Mouse (Mus musculus): ENCODE measurements at regions not wholly inside any gene's neighbourhood (a gene's known extent, or its start where the extent isn't known, plus 50 kb on each side); places are given as distances from the start of the nearest gene placed in this dataset.
A peak's percentile ranks its signal among the peaks of the same experiment; 100 is the strongest.

DNA sequence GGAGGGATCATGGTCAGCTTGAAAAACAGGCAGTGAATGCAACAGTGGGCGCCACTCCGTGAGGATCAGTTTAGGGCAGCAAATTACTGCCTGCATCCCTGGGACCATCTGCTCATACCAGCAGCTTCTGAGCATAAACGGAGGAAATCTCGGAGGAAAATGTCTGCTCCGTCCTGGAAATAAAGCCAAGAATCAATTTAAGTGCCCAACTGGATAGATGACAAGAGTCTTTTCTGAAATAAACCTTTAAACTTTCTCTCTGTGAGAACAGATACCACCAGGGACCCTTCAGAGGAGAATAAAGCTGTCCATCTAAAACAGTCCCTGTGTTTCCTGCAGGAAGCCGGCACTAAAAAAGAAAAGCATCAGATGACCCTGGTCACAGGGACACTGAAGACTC lies 688.5 kb downstream of the Pdcd6ip start:
- H3K27ac ChIP-seq (ENCODE audit: low read depth, low read length) = no peak overlapping the region
- no peaks in the 10 kb centered on the region for H3K9me3 ChIP-seq (replicated peaks; ENCODE audit: control insufficient read depth, low read length)
- 80% methylated on average over 6 of the region's 6 CpGs for WGBS
- no peaks in the 10 kb centered on the region for H3K4me1 ChIP-seq (ENCODE audit: control insufficient read depth, insufficient read depth, low read length)
- no peak overlapping the region for H3K9ac ChIP-seq (ENCODE audit: low read length)
- no peaks in the 10 kb centered on the region for H3K27me3 ChIP-seq (replicated peaks; ENCODE audit: control insufficient read depth, insufficient read depth, low read length)
- DNase-seq (ENCODE audit: low spot score) (peak; percentile 48), ATAC-seq (no peak)
- no peak overlapping the region for H3K4me2 ChIP-seq (ENCODE audit: low read length)
- no peaks in the 10 kb centered on the region for H3K36me3 ChIP-seq (ENCODE audit: control insufficient read depth, insufficient read depth, low read length)
- H3K4me3 ChIP-seq (ENCODE audit: low read depth, low read length) = no peak overlapping the region

- no peaks in the 10 kb centered on the region for H3K27me3 ChIP-seq (replicated peaks; ENCODE audit: control insufficient read depth, insufficient read depth, low read length)
- no peaks in the 10 kb centered on the region for H3K4me1 ChIP-seq (ENCODE audit: control insufficient read depth, insufficient read depth, low read length)
- no peak overlapping the region for H3K27ac ChIP-seq (ENCODE audit: low read depth, low read length)
- H3K4me2 ChIP-seq (ENCODE audit: low read length) = no peak overlapping the region
- WGBS = 84% methylated on average over 4 of the region's 4 CpGs
- DNase-seq (ENCODE audit: low spot score) (no peak), ATAC-seq (no peak)
- no peak overlapping the region for H3K9ac ChIP-seq (ENCODE audit: low read length)
- no peak overlapping the region for H3K4me3 ChIP-seq (ENCODE audit: low read depth, low read length)
- H3K36me3 ChIP-seq (ENCODE audit: control insufficient read depth, insufficient read depth, low read length) = no peaks in the 10 kb centered on the region
- H3K9me3 ChIP-seq (replicated peaks; ENCODE audit: control insufficient read depth, low read length) = no peaks in the 10 kb centered on the region
These were observed 700.0 kb downstream of the Pdcd6ip start for GRCm38 (mm10) chr9:113008106-113008505.

DNA sequence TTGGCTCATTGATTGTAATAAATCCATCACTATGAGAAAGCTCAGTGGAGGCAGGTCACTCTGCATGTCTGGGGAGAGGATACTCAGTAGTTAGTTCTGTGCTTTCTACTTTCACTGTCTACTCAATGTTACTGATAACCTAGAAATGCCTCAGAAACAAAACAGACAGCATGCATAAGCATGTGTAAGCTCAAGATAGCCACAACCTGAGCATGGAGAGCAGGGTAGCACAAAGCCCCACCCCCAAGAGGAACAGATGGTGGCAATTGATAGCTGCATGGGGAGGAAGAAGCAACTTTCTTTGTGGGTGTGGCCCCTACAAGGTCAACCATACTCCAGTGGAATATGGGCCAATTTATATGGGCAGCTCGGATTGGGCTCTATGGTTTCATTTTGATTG lies 711.9 kb downstream of the Pdcd6ip start:
- H3K36me3 ChIP-seq (ENCODE audit: control insufficient read depth, insufficient read depth, low read length) = no peaks in the 10 kb centered on the region
- ATAC-seq = no peak

DNA sequence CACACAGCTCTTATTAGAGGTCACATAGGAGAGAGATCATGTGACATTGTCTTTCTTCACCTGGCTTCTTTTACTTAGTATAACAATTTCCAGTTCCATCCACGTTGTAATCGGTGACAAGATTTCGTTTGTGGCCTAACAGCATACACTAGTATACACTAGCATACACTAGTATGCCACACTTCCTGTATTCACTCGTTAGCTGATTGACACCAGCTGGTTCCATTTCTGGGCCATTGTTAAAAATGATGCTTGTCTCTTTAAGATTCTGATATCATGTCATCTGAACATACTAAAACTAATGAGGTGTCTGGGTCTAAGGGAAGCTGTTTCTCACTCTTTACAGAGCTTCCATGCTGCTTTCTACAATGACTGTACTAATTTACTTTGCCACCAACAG lies 713.3 kb downstream of the Pdcd6ip start:
- WGBS = 69% methylated on average over 4 of the region's 4 CpGs
- ATAC-seq (peak; percentile 15; the same call in 1 of the 2 replicates), DNase-seq (ENCODE audit: low spot score) (peak; percentile 19)
- Histone ChIP-seq H3K9me3 (replicated peaks; ENCODE audit: control insufficient read depth, low read length) (no peaks in the 10 kb centered on the region), H3K36me3 (ENCODE audit: control insufficient read depth, insufficient read depth, low read length) (no peaks in the 10 kb centered on the region), H3K27ac (ENCODE audit: low read depth, low read length) (no peak overlapping the region), H3K27me3 (replicated peaks; ENCODE audit: control insufficient read depth, insufficient read depth, low read length) (no peaks in the 10 kb centered on the region), H3K9ac (ENCODE audit: low read length) (no peak overlapping the region), H3K4me3 (ENCODE audit: low read depth, low read length) (no peak overlapping the region), H3K4me2 (ENCODE audit: low read length) (no peak overlapping the region), H3K4me1 (ENCODE audit: control insufficient read depth, insufficient read depth, low read length) (no peaks in the 10 kb centered on the region)

More for the DNA sequence above, 711.9 kb downstream of the Pdcd6ip start:
- no peak overlapping the region for H3K9ac ChIP-seq (ENCODE audit: low read length)
- no peaks in the 10 kb centered on the region for H3K27me3 ChIP-seq (replicated peaks; ENCODE audit: control insufficient read depth, insufficient read depth, low read length)
- H3K9me3 ChIP-seq (replicated peaks; ENCODE audit: control insufficient read depth, low read length) = no peaks in the 10 kb centered on the region
- H3K4me1 ChIP-seq (ENCODE audit: control insufficient read depth, insufficient read depth, low read length) = no peaks in the 10 kb centered on the region
- H3K27ac ChIP-seq (ENCODE audit: low read depth, low read length) = no peak overlapping the region
- no peak overlapping the region for H3K4me3 ChIP-seq (ENCODE audit: low read depth, low read length)
- no peak overlapping the region for H3K4me2 ChIP-seq (ENCODE audit: low read length)
- WGBS = 93% methylated on average over 1 of the region's 1 CpGs
- DNase-seq (ENCODE audit: low spot score) = no peak

- Histone ChIP-seq H3K9ac (ENCODE audit: low read length) (no peak overlapping the region), H3K27me3 (replicated peaks; ENCODE audit: control insufficient read depth, insufficient read depth, low read length) (no peaks in the 10 kb centered on the region), H3K4me3 (ENCODE audit: low read depth, low read length) (no peak overlapping the region), H3K27ac (ENCODE audit: low read depth, low read length) (no peak overlapping the region), H3K4me2 (ENCODE audit: low read length) (no peak overlapping the region), H3K4me1 (ENCODE audit: control insufficient read depth, insufficient read depth, low read length) (no peaks in the 10 kb centered on the region), H3K9me3 (replicated peaks; ENCODE audit: control insufficient read depth, low read length) (no peaks in the 10 kb centered on the region), H3K36me3 (ENCODE audit: control insufficient read depth, insufficient read depth, low read length) (no peaks in the 10 kb centered on the region)
- ATAC-seq (no peak), DNase-seq (ENCODE audit: low spot score) (no peak)
- 84% methylated on average over 2 of the region's 2 CpGs for WGBS
These were observed 714.4 kb downstream of the Pdcd6ip start for GRCm38 (mm10) chr9:112993627-112994026.

GRCm38 (mm10) chr9:112992937-112993336 lies 715.1 kb downstream of the Pdcd6ip start:
- H3K27me3 ChIP-seq (replicated peaks; ENCODE audit: control insufficient read depth, insufficient read depth, low read length) = no peaks in the 10 kb centered on the region
- no peak overlapping the region for H3K4me2 ChIP-seq (ENCODE audit: low read length)
- WGBS = 64% methylated on average over 3 of the region's 3 CpGs
- no peak overlapping the region for H3K9ac ChIP-seq (ENCODE audit: low read length)
- no peak overlapping the region for H3K4me3 ChIP-seq (ENCODE audit: low read depth, low read length)
- H3K4me1 ChIP-seq (ENCODE audit: control insufficient read depth, insufficient read depth, low read length) = no peaks in the 10 kb centered on the region
- no peak for DNase-seq (ENCODE audit: low spot score)
- ATAC-seq = no peak
- H3K27ac ChIP-seq (ENCODE audit: low read depth, low read length) = no peak overlapping the region
- no peaks in the 10 kb centered on the region for H3K9me3 ChIP-seq (replicated peaks; ENCODE audit: control insufficient read depth, low read length)
- no peaks in the 10 kb centered on the region for H3K36me3 ChIP-seq (ENCODE audit: control insufficient read depth, insufficient read depth, low read length)

DNA sequence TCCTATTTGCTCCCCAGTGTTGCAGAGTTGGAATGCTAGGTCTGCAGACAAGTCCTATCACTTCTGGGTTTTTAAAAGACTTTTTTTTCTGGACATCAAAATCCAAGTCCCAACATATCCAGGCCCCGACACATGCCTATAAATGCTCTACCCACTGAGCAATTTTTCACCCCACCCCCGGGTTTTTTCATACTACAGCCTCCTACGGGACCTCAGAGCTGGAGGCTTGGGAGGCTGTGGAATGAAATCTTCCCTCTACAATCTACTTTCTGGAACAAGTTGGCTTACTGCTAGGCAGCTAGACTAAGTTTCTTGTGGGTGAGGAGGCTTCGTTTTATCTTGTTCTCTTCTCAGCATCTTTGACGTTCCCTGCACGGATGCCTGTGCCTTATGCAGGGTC lies 724.7 kb downstream of the Pdcd6ip start:
- H3K4me3 ChIP-seq (ENCODE audit: low read depth, low read length) = no peak overlapping the region
- DNase-seq (ENCODE audit: low spot score) (no peak), ATAC-seq (no peak)
- no peaks in the 10 kb centered on the region for H3K27me3 ChIP-seq (replicated peaks; ENCODE audit: control insufficient read depth, insufficient read depth, low read length)
- H3K9ac ChIP-seq (ENCODE audit: low read length) = no peak overlapping the region
- H3K9me3 ChIP-seq (replicated peaks; ENCODE audit: control insufficient read depth, low read length) = no peaks in the 10 kb centered on the region
- no peak overlapping the region for H3K4me2 ChIP-seq (ENCODE audit: low read length)
- WGBS = 92% methylated on average over 6 of the region's 6 CpGs
- H3K4me1 ChIP-seq (ENCODE audit: control insufficient read depth, insufficient read depth, low read length) = no peaks in the 10 kb centered on the region
- no peaks in the 10 kb centered on the region for H3K36me3 ChIP-seq (ENCODE audit: control insufficient read depth, insufficient read depth, low read length)
- no peak overlapping the region for H3K27ac ChIP-seq (ENCODE audit: low read depth, low read length)

DNA sequence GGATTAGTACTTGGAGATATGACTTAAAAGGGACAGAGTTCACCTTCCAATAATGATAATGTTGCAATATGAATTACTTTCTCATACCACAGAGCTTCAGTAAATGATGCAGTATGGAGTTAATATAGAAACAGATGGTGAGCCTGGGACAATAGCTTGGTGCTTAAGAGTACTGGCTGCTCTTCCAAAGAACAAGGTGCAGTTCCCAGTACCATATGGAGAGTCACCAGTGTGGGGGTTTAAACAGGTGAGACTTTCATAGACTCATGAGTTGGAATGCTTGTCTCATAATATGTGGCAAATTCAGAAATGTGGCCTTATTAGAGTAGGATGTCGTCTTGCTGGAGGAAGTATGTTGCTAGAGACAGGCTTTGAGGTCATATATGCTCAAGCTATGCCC lies 715.8 kb upstream of the Arpp21 start:
- Histone ChIP-seq H3K9me3 (replicated peaks; ENCODE audit: control insufficient read depth, low read length) (no peaks in the 10 kb centered on the region), H3K9ac (ENCODE audit: low read length) (no peak overlapping the region), H3K27ac (ENCODE audit: low read depth, low read length) (no peak overlapping the region), H3K36me3 (ENCODE audit: control insufficient read depth, insufficient read depth, low read length) (no peaks in the 10 kb centered on the region), H3K27me3 (replicated peaks; ENCODE audit: control insufficient read depth, insufficient read depth, low read length) (no peaks in the 10 kb centered on the region), H3K4me3 (ENCODE audit: low read depth, low read length) (no peak overlapping the region), H3K4me1 (ENCODE audit: control insufficient read depth, insufficient read depth, low read length) (no peaks in the 10 kb centered on the region), H3K4me2 (ENCODE audit: low read length) (no peak overlapping the region)
- DNase-seq (ENCODE audit: low spot score) (no peak), ATAC-seq (no peak)
- 100% methylated on average over 1 of the region's 1 CpGs for WGBS

DNA sequence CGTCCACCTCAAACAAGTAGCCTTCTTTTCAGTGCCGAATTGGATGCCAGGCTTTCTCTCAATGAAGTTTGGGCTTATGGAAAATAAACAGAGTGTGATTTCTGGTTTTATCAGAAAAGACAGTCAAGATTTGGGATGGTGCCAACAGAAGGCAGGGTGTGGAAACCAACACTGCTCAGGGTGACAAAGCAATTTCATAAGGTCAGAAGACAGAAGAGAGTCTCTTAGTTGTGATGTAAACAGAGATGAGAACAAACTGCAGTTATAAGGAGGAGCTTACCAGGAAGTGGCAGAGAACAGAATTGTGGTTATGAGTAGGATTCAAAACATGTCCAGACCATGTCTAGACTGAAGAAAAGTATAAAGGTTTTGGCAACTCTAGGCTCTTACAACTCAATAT lies 714.3 kb upstream of the Arpp21 start:
- no peak overlapping the region for H3K4me2 ChIP-seq (ENCODE audit: low read length)
- no peaks in the 10 kb centered on the region for H3K27me3 ChIP-seq (replicated peaks; ENCODE audit: control insufficient read depth, insufficient read depth, low read length)
- H3K9ac ChIP-seq (ENCODE audit: low read length) = no peak overlapping the region
- no peaks in the 10 kb centered on the region for H3K4me1 ChIP-seq (ENCODE audit: control insufficient read depth, insufficient read depth, low read length)
- ATAC-seq (no peak), DNase-seq (ENCODE audit: low spot score) (no peak)
- H3K9me3 ChIP-seq (replicated peaks; ENCODE audit: control insufficient read depth, low read length) = no peaks in the 10 kb centered on the region
- 79% methylated on average over 2 of the region's 2 CpGs for WGBS
- H3K27ac ChIP-seq (ENCODE audit: low read depth, low read length) = no peak overlapping the region
- no peak overlapping the region for H3K4me3 ChIP-seq (ENCODE audit: low read depth, low read length)
- no peaks in the 10 kb centered on the region for H3K36me3 ChIP-seq (ENCODE audit: control insufficient read depth, insufficient read depth, low read length)

GRCm38 (mm10) chr9:112938781-112939180 lies 703.0 kb upstream of the Arpp21 start:
- Histone ChIP-seq H3K27ac (ENCODE audit: low read depth, low read length) (no peak overlapping the region), H3K9me3 (replicated peaks; ENCODE audit: control insufficient read depth, low read length) (no peaks in the 10 kb centered on the region), H3K4me2 (ENCODE audit: low read length) (no peak overlapping the region), H3K4me3 (ENCODE audit: low read depth, low read length) (no peak overlapping the region), H3K4me1 (ENCODE audit: control insufficient read depth, insufficient read depth, low read length) (no peaks in the 10 kb centered on the region), H3K27me3 (replicated peaks; ENCODE audit: control insufficient read depth, insufficient read depth, low read length) (no peaks in the 10 kb centered on the region), H3K9ac (ENCODE audit: low read length) (no peak overlapping the region), H3K36me3 (ENCODE audit: control insufficient read depth, insufficient read depth, low read length) (no peaks in the 10 kb centered on the region)
- DNase-seq (ENCODE audit: low spot score) (no peak), ATAC-seq (no peak)
